Mouse (Mus musculus) cerebellum, adult 9-11 months (tissue): Measurements from ENCODE around the gene Islr.

Experiments
- DNase-seq: peaks from one replicate; pipeline ENCODE4 v3.0.0; 2022

Gene Islr

GRCm38 (mm10) chr9:58150733-58151361 lies 53.3 kb downstream of the Islr start:
- DNase-seq = no peak

GRCm38 (mm10) chr9:58148806-58149205 lies 55.3 kb downstream of the Islr start:
- DNase-seq = no peak

- no peak for DNase-seq
Measured at GRCm38 (mm10) chr9:58145417-58145816, 58.7 kb downstream of the Islr start.

- no peak for DNase-seq
Measured at GRCm38 (mm10) chr9:58144664-58145063, 59.4 kb downstream of the Islr start.

- DNase-seq = no peak
Measured at GRCm38 (mm10) chr9:58143419-58143818, 60.7 kb downstream of the Islr start.

- no peak for DNase-seq
Measured at GRCm38 (mm10) chr9:58139947-58140346, 64.2 kb downstream of the Islr start.

- no peak for DNase-seq
Measured at GRCm38 (mm10) chr9:58135921-58136321, 68.2 kb downstream of the Islr start.

GRCm38 (mm10) chr9:58134906-58135305 lies 69.2 kb downstream of the Islr start:
- peak; percentile 57 for DNase-seq

GRCm38 (mm10) chr9:58133893-58134884 lies 69.9 kb downstream of the Islr start:
- DNase-seq = no peak

GRCm38 (mm10) chr9:58131735-58132134 lies 72.4 kb downstream of the Islr start:
- no peak for DNase-seq

GRCm38 (mm10) chr9:58130909-58131308 lies 73.2 kb downstream of the Islr start:
- DNase-seq = no peak

- DNase-seq = no peak
Measured at GRCm38 (mm10) chr9:58129508-58129907, 74.6 kb downstream of the Islr start.

- no peak for DNase-seq
Measured at GRCm38 (mm10) chr9:58128926-58129413, 75.1 kb downstream of the Islr start.

GRCm38 (mm10) chr9:58125811-58126210 lies 78.3 kb downstream of the Islr start:
- DNase-seq = no peak

- no peak for DNase-seq
Measured at GRCm38 (mm10) chr9:58125085-58125484, 79.0 kb downstream of the Islr start.

GRCm38 (mm10) chr9:58118671-58119070 lies 85.4 kb downstream of the Islr start, which contains the start of gene Ccdc33:
Gene Ccdc33 (minus strand): TSS chr9:58118823.
- no peak for DNase-seq

- no peak for DNase-seq
Measured at GRCm38 (mm10) chr9:58116024-58116651, 88.0 kb downstream of the Islr start.

- no peak for DNase-seq
Measured at GRCm38 (mm10) chr9:58115297-58115925, 88.7 kb downstream of the Islr start.

GRCm38 (mm10) chr9:58114019-58114418 lies 90.1 kb downstream of the Islr start:
- no peak for DNase-seq

GRCm38 (mm10) chr9:58113279-58113884 lies 90.7 kb downstream of the Islr start:
- DNase-seq = no peak

GRCm38 (mm10) chr9:58112866-58113278 lies 91.2 kb downstream of the Islr start:
- no peak for DNase-seq

- DNase-seq = no peak
Measured at GRCm38 (mm10) chr9:58112321-58112751, 91.8 kb downstream of the Islr start.
